Mouse (Mus musculus): ENCODE results near the gene Brpf3. TPM values are rescaled to one million over a fixed set of nuclear protein-coding genes. Genes with fewer than 3 reads are reported as not detected.

Brpf3 gene
- total and polyA plus RNA-seq, 2 experiments from 2014 or later, result 4.9 to 21.5 TPM

GRCm38 (mm10) chr17:28870435-28870834, 69.5 kb downstream of the Brpf3 start:
- Histone ChIP-seq H3K9me3 (ENCODE audit: low read length) (no peaks in the 10 kb centered on the region), H3K4me3 (ENCODE audit: low read depth, low read length) (no peak overlapping the region), H3K4me1 (ENCODE audit: insufficient read depth, low read length) (peaks cover 11% of the 10 kb centered on the region; the same call in 1 of the 2 replicates), H3K27ac (ENCODE audit: low read depth, low read length) (peak overlapping the region; percentile 81), H3K9ac (replicated peaks; ENCODE audit: low read length, poor library complexity, severe bottlenecking) (no peak overlapping the region), H3K36me3 (ENCODE audit: insufficient read depth, low read length) (no peaks in the 10 kb centered on the region), H3K4me2 (ENCODE audit: low read depth, low read length, poor library complexity, severe bottlenecking) (no peak overlapping the region), H3K27me3 (ENCODE audit: insufficient read depth, low read length) (no peaks in the 10 kb centered on the region)
- TF ChIP-seq CTCF (IDR thresholded peaks at IDR 0.05), result peak; percentile 54
- DNase-seq (ENCODE audit: low spot score) (no peak), ATAC-seq (ENCODE audit: low FRiP score) (no peak)
- 64% methylated on average over 5 of the region's 5 CpGs for WGBS

GRCm38 (mm10) chr17:28871831-28872230, 70.9 kb downstream of the Brpf3 start:
- DNase-seq (ENCODE audit: low spot score) (no peak), ATAC-seq (ENCODE audit: low FRiP score) (no peak)
- WGBS, result 84% methylated on average over 11 of the region's 11 CpGs
- H3K4me1 ChIP-seq (ENCODE audit: insufficient read depth, low read length), result peaks cover 11% of the 10 kb centered on the region; the same call in 1 of the 2 replicates
- H3K27me3 ChIP-seq (ENCODE audit: insufficient read depth, low read length), result no peaks in the 10 kb centered on the region
- TF ChIP-seq CTCF (IDR thresholded peaks at IDR 0.05), result no peak
- no peaks in the 10 kb centered on the region for H3K9me3 ChIP-seq (ENCODE audit: low read length)
- H3K4me3 ChIP-seq (ENCODE audit: low read depth, low read length), result no peak overlapping the region
- H3K4me2 ChIP-seq (ENCODE audit: low read depth, low read length, poor library complexity, severe bottlenecking), result no peak overlapping the region
- no peak overlapping the region for H3K9ac ChIP-seq (replicated peaks; ENCODE audit: low read length, poor library complexity, severe bottlenecking)
- no peak overlapping the region for H3K27ac ChIP-seq (ENCODE audit: low read depth, low read length)
- no peaks in the 10 kb centered on the region for H3K36me3 ChIP-seq (ENCODE audit: insufficient read depth, low read length)

- DNase-seq (ENCODE audit: low spot score), result no peak
These were observed 71.4 kb downstream of the Brpf3 start for GRCm38 (mm10) chr17:28872322-28872721.

GRCm38 (mm10) chr17:28874216-28874615, 73.3 kb downstream of the Brpf3 start:
- no peak for ATAC-seq (ENCODE audit: low FRiP score)
- WGBS, result 80% methylated on average over 4 of the region's 4 CpGs
- no peak overlapping the region for H3K9ac ChIP-seq (replicated peaks; ENCODE audit: low read length, poor library complexity, severe bottlenecking)

More at GRCm38 (mm10) chr17:28872322-28872721, 71.4 kb downstream of the Brpf3 start:
- Histone ChIP-seq H3K4me2 (ENCODE audit: low read depth, low read length, poor library complexity, severe bottlenecking) (no peak overlapping the region), H3K27ac (ENCODE audit: low read depth, low read length) (no peak overlapping the region), H3K27me3 (ENCODE audit: insufficient read depth, low read length) (no peaks in the 10 kb centered on the region), H3K4me1 (ENCODE audit: insufficient read depth, low read length) (peaks cover 11% of the 10 kb centered on the region; the same call in 1 of the 2 replicates), H3K36me3 (ENCODE audit: insufficient read depth, low read length) (no peaks in the 10 kb centered on the region), H3K9ac (replicated peaks; ENCODE audit: low read length, poor library complexity, severe bottlenecking) (no peak overlapping the region), H3K4me3 (ENCODE audit: low read depth, low read length) (no peak overlapping the region), H3K9me3 (ENCODE audit: low read length) (no peaks in the 10 kb centered on the region)
- no peak for ATAC-seq (ENCODE audit: low FRiP score)
- no peak for TF ChIP-seq CTCF (IDR thresholded peaks at IDR 0.05)
- WGBS, result 86% methylated on average over 7 of the region's 7 CpGs

GRCm38 (mm10) chr17:28874825-28875224, 73.9 kb downstream of the Brpf3 start:
- ATAC-seq (ENCODE audit: low FRiP score) (no peak), DNase-seq (ENCODE audit: low spot score) (no peak)
- no peak overlapping the region for H3K27ac ChIP-seq (ENCODE audit: low read depth, low read length)
- no peak overlapping the region for H3K4me3 ChIP-seq (ENCODE audit: low read depth, low read length)
- no peak for TF ChIP-seq CTCF (IDR thresholded peaks at IDR 0.05)
- H3K27me3 ChIP-seq (ENCODE audit: insufficient read depth, low read length), result no peaks in the 10 kb centered on the region
- H3K9ac ChIP-seq (replicated peaks; ENCODE audit: low read length, poor library complexity, severe bottlenecking), result no peak overlapping the region
- H3K4me2 ChIP-seq (ENCODE audit: low read depth, low read length, poor library complexity, severe bottlenecking), result no peak overlapping the region
- 72% methylated on average over 7 of the region's 7 CpGs for WGBS
- no peaks in the 10 kb centered on the region for H3K9me3 ChIP-seq (ENCODE audit: low read length)
- no peaks in the 10 kb centered on the region for H3K36me3 ChIP-seq (ENCODE audit: insufficient read depth, low read length)
- peaks cover 7% of the 10 kb centered on the region for H3K4me1 ChIP-seq (ENCODE audit: insufficient read depth, low read length)

More at GRCm38 (mm10) chr17:28874216-28874615, 73.3 kb downstream of the Brpf3 start:
- Histone ChIP-seq H3K4me1 (ENCODE audit: insufficient read depth, low read length) (peaks cover 7% of the 10 kb centered on the region; the same call in 1 of the 2 replicates), H3K27ac (ENCODE audit: low read depth, low read length) (no peak overlapping the region), H3K4me3 (ENCODE audit: low read depth, low read length) (no peak overlapping the region), H3K9me3 (ENCODE audit: low read length) (no peaks in the 10 kb centered on the region), H3K36me3 (ENCODE audit: insufficient read depth, low read length) (no peaks in the 10 kb centered on the region), H3K4me2 (ENCODE audit: low read depth, low read length, poor library complexity, severe bottlenecking) (no peak overlapping the region), H3K27me3 (ENCODE audit: insufficient read depth, low read length) (no peaks in the 10 kb centered on the region)
- no peak for DNase-seq (ENCODE audit: low spot score)
- no peak for TF ChIP-seq CTCF (IDR thresholded peaks at IDR 0.05)

GRCm38 (mm10) chr17:28875316-28875715, 74.4 kb downstream of the Brpf3 start:
- Histone ChIP-seq H3K9ac (replicated peaks; ENCODE audit: low read length, poor library complexity, severe bottlenecking) (no peak overlapping the region), H3K27ac (ENCODE audit: low read depth, low read length) (no peak overlapping the region), H3K4me3 (ENCODE audit: low read depth, low read length) (no peak overlapping the region), H3K9me3 (ENCODE audit: low read length) (no peaks in the 10 kb centered on the region), H3K27me3 (ENCODE audit: insufficient read depth, low read length) (no peaks in the 10 kb centered on the region), H3K36me3 (ENCODE audit: insufficient read depth, low read length) (no peaks in the 10 kb centered on the region), H3K4me2 (ENCODE audit: low read depth, low read length, poor library complexity, severe bottlenecking) (no peak overlapping the region), H3K4me1 (ENCODE audit: insufficient read depth, low read length) (peaks cover 8% of the 10 kb centered on the region)
- ATAC-seq (ENCODE audit: low FRiP score) (no peak), DNase-seq (ENCODE audit: low spot score) (no peak)
- WGBS, result 36% methylated on average over 8 of the region's 8 CpGs
- no peak for TF ChIP-seq CTCF (IDR thresholded peaks at IDR 0.05)

Data from midbrain, postnatal 0 days (tissue).